Mouse (Mus musculus) thymus, adult 2 months (tissue): ENCODE results near the gene Gm13277. TPM values are rescaled to one million over a fixed set of nuclear protein-coding genes. Genes with fewer than 3 reads are reported as not detected.
"Not testable (repeated sequence)": the region's sequence is repeated elsewhere in the genome, so short reads cannot be mapped to it uniquely, and the experiment has no call there.

Experiments
- DNase-seq: peaks from one replicate; pipeline ENCODE4 v3.0.0; 2021
- H3K27ac ChIP-seq: fragments of 200-500 bp; 2 replicates; pipeline ENCODE4 v1.5.1; 2012; ENCODE audit warnings: low read length, control low read depth; ENCODE audit not compliant: control insufficient read depth, insufficient read depth
- H3K27me3 ChIP-seq: fragments of 200-500 bp; 2 replicates; pipeline ENCODE4 v1.6.1; 2012; ENCODE audit warnings: mild to moderate bottlenecking, low read length, moderate library complexity, mixed read lengths; ENCODE audit not compliant: control insufficient read depth, insufficient read depth
- H3K36me3 ChIP-seq: fragments of 200-500 bp; 2 replicates; pipeline ENCODE4 v1.6.1; 2012; ENCODE audit warnings: mild to moderate bottlenecking, low read length, moderate library complexity; ENCODE audit not compliant: control insufficient read depth, insufficient read depth
- H3K4me1 ChIP-seq: fragments of 200-500 bp; replicated peaks from 2 replicates; pipeline ENCODE4 v1.6.1; 2012; ENCODE audit warnings: low read length; ENCODE audit not compliant: control insufficient read depth, insufficient read depth
- H3K4me3 ChIP-seq: fragments of 200-500 bp; 2 replicates; pipeline ENCODE4 v1.5.1; 2012; ENCODE audit warnings: mild to moderate bottlenecking, low read length, control low read depth, moderate library complexity; ENCODE audit not compliant: control insufficient read depth, insufficient read depth
- CTCF ChIP-seq: fragments of 200-500 bp; IDR thresholded peaks from 2 replicates; pipeline ENCODE4 v1.5.1; 2012; ENCODE audit warnings: mild to moderate bottlenecking, control low read depth, low read length, moderate library complexity, borderline replicate concordance; ENCODE audit not compliant: control insufficient read depth, poor library complexity, insufficient read depth; ENCODE audit errors: extremely low read depth
- POLR2A ChIP-seq: fragments of 200-500 bp; IDR thresholded peaks from 2 replicates; pipeline ENCODE4 v1.6.1; 2012; ENCODE audit warnings: mild to moderate bottlenecking, low read length, control low read depth, moderate library complexity; ENCODE audit not compliant: control insufficient read depth, poor library complexity, insufficient read depth; ENCODE audit errors: extremely low read depth
- WGBS: fragments of 180-500 bp; shearing (Covaris S2); methylation state at CpG from one replicate; pipeline ENCODE4 v1.1.7; 2018; 5-methylcytosine and 5-hydroxymethylcytosine counted together
- polyA plus RNA-seq: library from polyadenylated mRNA; depleted of rRNA; stranded (reverse); fragments of >200 nt; gene quantifications from 2 replicates; pipeline ENCODE4 v1.2.3, GENCODE M21; 2012; rRNA removed

The Gm13277 gene
- not detected in 2 replicates for polyA plus RNA-seq

DNA sequence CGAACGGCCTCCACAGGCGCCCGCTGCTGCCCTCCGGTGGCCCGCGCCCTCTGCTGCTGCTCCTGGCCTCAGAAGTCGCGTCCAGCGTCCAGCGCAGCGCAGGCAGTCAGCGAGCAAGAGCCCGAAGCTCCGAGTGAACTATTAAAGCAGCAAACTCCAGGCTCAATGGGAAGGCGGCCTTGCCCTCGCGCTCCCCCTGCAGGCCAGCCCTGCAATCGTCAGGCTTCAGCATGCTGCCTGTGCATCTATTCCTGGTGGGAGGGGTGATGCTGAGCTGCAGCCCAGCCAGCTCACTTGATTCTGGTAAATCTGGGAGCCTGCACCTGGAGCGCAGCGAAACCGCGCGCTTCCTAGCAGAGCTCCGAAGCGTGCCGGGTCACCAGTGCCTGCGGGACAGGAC lies at the start of gene Gm13277:
TSS of gene Gm13277 (plus strand) at position 231 of the 400 bp plus-strand sequence.
- H3K4me1 ChIP-seq, H3K36me3 ChIP-seq, H3K27me3 ChIP-seq, H3K27ac ChIP-seq, H3K4me3 ChIP-seq: not testable (repeated sequence)
- DNase-seq: peak; percentile 68
- WGBS: no CpG with 5 or more reads among the region's 28 CpGs

DNA sequence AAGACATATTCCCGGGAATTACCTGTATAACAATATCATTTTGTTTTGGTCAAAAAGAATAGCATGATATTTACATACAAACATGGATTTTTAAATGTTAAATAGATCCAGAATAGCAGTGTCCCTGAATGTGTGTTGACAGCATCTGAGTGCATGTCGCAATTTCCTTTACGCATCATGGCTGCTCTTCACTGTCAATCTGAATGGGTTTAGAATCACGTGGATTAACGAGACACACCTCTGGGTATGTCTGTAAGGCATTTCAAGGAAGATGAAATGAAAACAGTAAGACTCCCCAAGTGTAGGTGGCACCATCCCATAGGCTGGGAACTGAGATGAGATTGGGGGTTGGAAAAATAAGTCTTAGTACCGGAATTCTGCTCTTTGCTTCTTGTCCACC lies 49.4 kb upstream of the Gm13277 start:
- TF ChIP-seq CTCF (no peak), POLR2A (no peak)
- WGBS: 89% methylated on average over 6 of the region's 6 CpGs
- peaks cover 4% of the 10 kb centered on the region for H3K4me1 ChIP-seq

DNA sequence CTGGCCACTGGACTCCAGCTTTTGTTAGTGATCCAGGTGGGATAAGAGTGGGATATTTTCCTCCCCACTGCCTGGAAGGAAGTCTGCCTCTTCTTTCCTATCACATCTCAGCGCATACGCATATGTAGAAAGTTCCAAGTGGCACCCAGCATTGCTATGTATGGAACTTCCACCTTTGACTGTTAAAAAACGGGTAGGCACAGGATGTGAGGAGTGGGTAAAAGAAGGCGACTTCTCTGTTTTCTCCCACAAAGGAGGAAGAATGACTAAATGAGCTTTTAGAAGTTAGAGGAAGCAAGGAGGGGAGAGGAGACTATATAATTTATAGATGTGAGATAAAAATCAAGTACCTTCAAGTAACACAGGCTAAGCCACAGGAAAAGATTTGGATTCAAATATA lies 47.0 kb upstream of the Gm13277 start:
- no peaks in the 10 kb centered on the region for H3K27me3 ChIP-seq
- TF ChIP-seq CTCF (no peak), POLR2A (no peak)
- peaks cover 4% of the 10 kb centered on the region for H3K4me1 ChIP-seq
- WGBS: 23% methylated on average over 4 of the region's 4 CpGs
- no peak for DNase-seq
- H3K36me3 ChIP-seq: no peaks in the 10 kb centered on the region
- H3K4me3 ChIP-seq: no peak overlapping the region
- no peak overlapping the region for H3K27ac ChIP-seq

More for the DNA sequence above, 49.4 kb upstream of the Gm13277 start:
- H3K27ac ChIP-seq: no peak overlapping the region
- H3K36me3 ChIP-seq: no peaks in the 10 kb centered on the region
- H3K27me3 ChIP-seq: no peaks in the 10 kb centered on the region
- H3K4me3 ChIP-seq: no peak overlapping the region
- DNase-seq: no peak

DNA sequence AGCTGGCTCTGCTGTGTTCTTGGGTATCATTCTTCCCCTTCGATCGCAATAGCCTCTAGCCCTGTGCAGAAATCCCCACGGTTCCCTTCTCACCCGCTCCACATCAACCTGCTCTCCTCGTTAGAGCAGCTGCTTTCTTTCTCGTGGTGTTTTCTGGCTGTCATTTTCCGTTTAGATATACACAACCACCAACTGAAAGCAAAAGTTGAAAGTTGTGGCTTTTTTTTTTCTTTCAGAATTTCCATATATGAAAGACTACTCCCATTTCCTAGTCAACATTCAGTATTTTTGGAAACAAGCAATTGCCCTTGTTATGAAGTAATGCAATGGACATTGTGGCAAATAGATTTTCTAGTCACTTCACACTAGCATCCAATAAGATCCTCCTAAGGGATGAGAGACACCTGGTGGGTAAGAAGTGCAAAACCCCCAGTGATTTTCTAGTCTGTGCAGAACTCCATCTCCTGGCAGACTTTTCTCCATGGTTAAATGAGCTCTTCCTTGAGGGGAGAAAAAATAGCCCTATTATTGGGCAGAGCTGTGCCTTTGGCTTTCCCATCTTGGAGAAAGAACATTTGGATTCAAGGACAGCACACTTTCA lies 45.6 kb upstream of the Gm13277 start:
- 8% methylated on average over 7 of the region's 7 CpGs for WGBS
- TF ChIP-seq CTCF (no peak), POLR2A (no peak)
- Histone ChIP-seq H3K27me3 (no peaks in the 10 kb centered on the region), H3K36me3 (no peaks in the 10 kb centered on the region), H3K4me3 (no peak overlapping the region), H3K27ac (no peak overlapping the region; the same call in 1 of the 2 replicates), H3K4me1 (peaks cover 4% of the 10 kb centered on the region)
- no peak for DNase-seq

DNA sequence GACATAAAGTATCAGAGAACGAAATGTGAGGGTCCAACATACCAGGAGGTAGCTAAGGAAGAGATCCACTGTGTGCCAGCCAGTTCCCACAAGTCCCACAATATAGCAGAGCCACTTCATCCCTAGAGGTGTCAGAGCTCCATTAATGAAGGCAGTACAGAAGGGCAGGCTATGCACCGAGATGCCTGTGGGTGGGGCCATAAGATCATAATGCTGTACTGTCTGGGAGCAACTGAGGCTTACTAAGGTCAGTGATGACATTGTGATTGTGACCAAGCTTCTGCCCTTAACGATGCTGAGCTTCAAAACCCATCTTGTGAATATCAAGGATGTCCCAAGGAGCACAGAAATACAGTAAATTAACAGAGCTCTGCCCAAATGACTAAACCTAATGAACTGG lies 44.2 kb upstream of the Gm13277 start:
- Histone ChIP-seq H3K27ac (no peak overlapping the region), H3K27me3 (no peaks in the 10 kb centered on the region), H3K36me3 (no peaks in the 10 kb centered on the region), H3K4me3 (no peak overlapping the region), H3K4me1 (peaks cover 4% of the 10 kb centered on the region)
- 86% methylated on average over 3 of the region's 3 CpGs for WGBS
- peak; percentile 22 for DNase-seq
- no peak for TF ChIP-seq CTCF
- no peak for TF ChIP-seq POLR2A

DNA sequence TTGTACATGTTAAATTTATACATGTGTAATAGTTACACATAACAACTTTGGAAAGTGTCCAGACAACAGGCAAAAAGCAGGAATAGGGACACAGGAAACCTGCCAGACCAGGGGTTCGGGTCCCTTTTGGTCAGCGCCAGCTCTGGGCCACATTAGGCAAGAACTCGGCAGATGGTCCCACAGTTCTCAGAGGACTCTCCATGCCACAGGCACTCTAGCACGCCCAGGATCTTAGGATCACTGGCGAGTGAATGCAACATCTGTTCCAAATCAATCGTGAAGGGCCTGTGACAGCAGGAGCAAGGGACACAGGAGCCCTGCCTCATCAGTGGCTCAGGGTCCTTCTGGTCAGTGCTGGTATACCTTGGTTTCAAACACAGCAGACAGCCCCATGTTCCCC lies 38.5 kb upstream of the Gm13277 start:
- TF ChIP-seq CTCF (no peak), POLR2A (no peak)
- Histone ChIP-seq H3K4me1 (no peaks in the 10 kb centered on the region), H3K4me3 (no peak overlapping the region), H3K27me3 (no peaks in the 10 kb centered on the region), H3K27ac (no peak overlapping the region), H3K36me3 (no peaks in the 10 kb centered on the region)
- DNase-seq: no peak
- WGBS: 94% methylated on average over 6 of the region's 6 CpGs

DNA sequence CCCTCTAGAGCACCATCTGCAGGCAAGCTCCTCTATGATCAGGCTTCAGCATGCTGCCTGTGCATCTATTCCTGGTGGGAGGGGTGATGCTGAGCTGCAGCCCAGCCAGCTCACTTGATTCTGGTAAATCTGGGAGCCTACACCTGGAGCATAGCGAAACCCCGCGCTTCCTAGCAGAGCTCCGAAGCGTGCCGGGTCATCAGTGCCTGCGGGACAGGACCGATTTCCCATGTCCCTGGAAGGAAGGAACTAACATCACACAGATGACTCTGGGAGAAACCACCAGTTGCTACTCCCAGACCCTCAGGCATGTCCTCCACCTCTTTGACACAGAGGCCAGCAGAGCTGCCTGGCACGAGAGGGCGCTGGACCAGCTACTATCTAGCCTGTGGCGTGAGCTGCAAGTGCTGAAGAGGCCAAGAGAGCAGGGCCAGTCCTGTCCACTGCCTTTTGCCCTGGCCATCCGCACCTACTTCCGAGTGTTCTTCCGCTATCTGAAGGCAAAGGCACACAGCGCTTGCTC lies 33.6 kb upstream of the Gm13277 start, which contains the start of gene Gm13271:
TSS of gene Gm13271 (plus strand) at position 51 of the 523 bp plus-strand sequence.
- not testable (repeated sequence) for H3K4me3 ChIP-seq, H3K27ac ChIP-seq, H3K4me1 ChIP-seq, H3K36me3 ChIP-seq, H3K27me3 ChIP-seq
- DNase-seq: peak; percentile 80
- WGBS: 96% methylated on average over 15 of the region's 15 CpGs
